Mouse (Mus musculus): Measurements from ENCODE around the gene Proz. TPM values are rescaled to one million over a fixed set of nuclear protein-coding genes. Genes with fewer than 3 reads are reported as not detected.

The Proz gene
- total RNA-seq, 1 experiment: 0.22 TPM

- Histone ChIP-seq H3K27ac (ENCODE audit: insufficient read depth, low read depth, low read length, poor library complexity, severe bottlenecking) (no peak overlapping the region), H3K4me3 (ENCODE audit: insufficient read depth in 1 of 2, low read depth in 1 of 2, low read length in 2 of 2, poor library complexity in 1 of 2, severe bottlenecking in 1 of 2) (no peak overlapping the region), H3K9me3 (ENCODE audit: control insufficient read depth, insufficient read depth, low read depth, low read length) (no peaks in the 10 kb centered on the region), H3K9ac (ENCODE audit: insufficient read depth, low read depth, low read length, poor library complexity, severe bottlenecking) (no peak overlapping the region), H3K4me1 (ENCODE audit: control insufficient read depth in 2 of 2, insufficient read depth in 2 of 2, low read length in 2 of 2, poor library complexity in 1 of 2) (no peaks in the 10 kb centered on the region), H3K36me3 (ENCODE audit: control insufficient read depth, insufficient read depth, low read length, poor library complexity, severe bottlenecking) (no peaks in the 10 kb centered on the region)
- TF ChIP-seq HCFC1 (IDR thresholded peaks at IDR 0.05; ENCODE audit: borderline replicate concordance, insufficient read depth, low read length) (no peak), MAFK (IDR thresholded peaks at IDR 0.05; ENCODE audit: insufficient read depth, low read depth, low read length) (no peak), ZC3H11A (IDR thresholded peaks at IDR 0.05; ENCODE audit: borderline replicate concordance, low read depth, low read length) (no peak)
- DNase-seq (ENCODE audit: low read depth, low spot score): no peak
- in situ Hi-C loops (cut with MboI; ENCODE audit: low sequenced_read_pairs in 2 of 2, unreplicated experiment in 2 of 2): no loop called here
These were observed 33.1 kb upstream of the Proz start for GRCm38 (mm10) chr8:13027615-13028014.

- DNase-seq (ENCODE audit: low read depth, low spot score): no peak
- H3K4me3 ChIP-seq (ENCODE audit: insufficient read depth in 1 of 2, low read depth in 1 of 2, low read length in 2 of 2, poor library complexity in 1 of 2, severe bottlenecking in 1 of 2): no peak overlapping the region
These were observed 32.2 kb upstream of the Proz start for GRCm38 (mm10) chr8:13028482-13028881.

DNA sequence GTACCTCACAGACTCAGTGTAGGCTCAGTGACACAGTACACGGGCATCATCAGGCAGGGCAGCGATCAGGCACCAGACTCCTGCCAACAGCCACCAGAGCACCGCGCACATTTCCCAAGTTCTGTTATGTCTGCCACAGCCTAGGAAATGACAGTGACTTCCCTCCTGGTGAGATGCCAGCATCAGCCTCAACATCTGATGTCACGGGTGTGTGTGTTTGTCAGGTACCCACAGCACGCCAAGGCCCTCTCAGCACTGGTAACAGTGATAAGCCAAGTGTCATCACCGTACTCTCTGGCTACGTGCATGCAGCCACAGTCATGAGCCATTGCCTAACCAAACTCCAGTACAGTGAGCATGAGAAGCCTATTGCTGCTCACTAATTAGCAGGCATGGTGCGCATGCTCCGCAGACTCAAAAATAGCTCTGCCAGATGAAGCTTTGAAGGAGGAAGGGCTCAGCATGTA is 24.3 kb upstream of the Proz start:
- H3K27ac ChIP-seq (ENCODE audit: insufficient read depth, low read depth, low read length, poor library complexity, severe bottlenecking): no peak overlapping the region
- H3K9ac ChIP-seq (ENCODE audit: insufficient read depth, low read depth, low read length, poor library complexity, severe bottlenecking): no peak overlapping the region
- no peak overlapping the region for H3K4me3 ChIP-seq (ENCODE audit: insufficient read depth in 1 of 2, low read depth in 1 of 2, low read length in 2 of 2, poor library complexity in 1 of 2, severe bottlenecking in 1 of 2)
- H3K9me3 ChIP-seq (ENCODE audit: control insufficient read depth, insufficient read depth, low read depth, low read length): no peaks in the 10 kb centered on the region
- DNase-seq (ENCODE audit: low read depth, low spot score): no peak
- in situ Hi-C loops (cut with MboI; ENCODE audit: low sequenced_read_pairs in 2 of 2, unreplicated experiment in 2 of 2): no loop called here
- H3K36me3 ChIP-seq (ENCODE audit: control insufficient read depth, insufficient read depth, low read length, poor library complexity, severe bottlenecking): no peaks in the 10 kb centered on the region
- TF ChIP-seq CHD2 (IDR thresholded peaks at IDR 0.05; ENCODE audit: low read depth, low read length) (no peak), MAFK (IDR thresholded peaks at IDR 0.05; ENCODE audit: insufficient read depth, low read depth, low read length) (no peak), ZNF384 (IDR thresholded peaks at IDR 0.05; ENCODE audit: low read depth, low read length) (no peak), ZC3H11A (IDR thresholded peaks at IDR 0.05; ENCODE audit: borderline replicate concordance, low read depth, low read length) (no peak), HCFC1 (IDR thresholded peaks at IDR 0.05; ENCODE audit: borderline replicate concordance, insufficient read depth, low read length) (no peak)
- H3K4me1 ChIP-seq (ENCODE audit: control insufficient read depth in 2 of 2, insufficient read depth in 2 of 2, low read length in 2 of 2, poor library complexity in 1 of 2): no peaks in the 10 kb centered on the region

More at GRCm38 (mm10) chr8:13028482-13028881, 32.2 kb upstream of the Proz start:
- Histone ChIP-seq H3K9ac (ENCODE audit: insufficient read depth, low read depth, low read length, poor library complexity, severe bottlenecking) (no peak overlapping the region), H3K36me3 (ENCODE audit: control insufficient read depth, insufficient read depth, low read length, poor library complexity, severe bottlenecking) (no peaks in the 10 kb centered on the region), H3K27ac (ENCODE audit: insufficient read depth, low read depth, low read length, poor library complexity, severe bottlenecking) (no peak overlapping the region), H3K4me1 (ENCODE audit: control insufficient read depth in 2 of 2, insufficient read depth in 2 of 2, low read length in 2 of 2, poor library complexity in 1 of 2) (no peaks in the 10 kb centered on the region), H3K9me3 (ENCODE audit: control insufficient read depth, insufficient read depth, low read depth, low read length) (no peaks in the 10 kb centered on the region)
- in situ Hi-C loops (cut with MboI; ENCODE audit: low sequenced_read_pairs in 2 of 2, unreplicated experiment in 2 of 2): no loop called here
- no peak for TF ChIP-seq ZC3H11A (IDR thresholded peaks at IDR 0.05; ENCODE audit: borderline replicate concordance, low read depth, low read length)
- no peak for TF ChIP-seq MAFK (IDR thresholded peaks at IDR 0.05; ENCODE audit: insufficient read depth, low read depth, low read length)
- no peak for TF ChIP-seq ZNF384 (IDR thresholded peaks at IDR 0.05; ENCODE audit: low read depth, low read length)
- no peak for TF ChIP-seq CHD2 (IDR thresholded peaks at IDR 0.05; ENCODE audit: low read depth, low read length)
- TF ChIP-seq HCFC1 (IDR thresholded peaks at IDR 0.05; ENCODE audit: borderline replicate concordance, insufficient read depth, low read length): no peak

GRCm38 (mm10) chr8:13037015-13037414 is 23.7 kb upstream of the Proz start, which contains the start of gene F10:
F10 (plus strand) TSS chr8:13037308.
- DNase-seq (ENCODE audit: low read depth, low spot score): no peak
- Histone ChIP-seq H3K36me3 (ENCODE audit: control insufficient read depth, insufficient read depth, low read length, poor library complexity, severe bottlenecking) (no peaks in the 10 kb centered on the region), H3K9me3 (ENCODE audit: control insufficient read depth, insufficient read depth, low read depth, low read length) (no peaks in the 10 kb centered on the region), H3K4me3 (ENCODE audit: insufficient read depth in 1 of 2, low read depth in 1 of 2, low read length in 2 of 2, poor library complexity in 1 of 2, severe bottlenecking in 1 of 2) (no peak within 1 kb of the TSS), H3K4me1 (ENCODE audit: control insufficient read depth in 2 of 2, insufficient read depth in 2 of 2, low read length in 2 of 2, poor library complexity in 1 of 2) (no peaks in the 10 kb centered on the region), H3K9ac (ENCODE audit: insufficient read depth, low read depth, low read length, poor library complexity, severe bottlenecking) (no peak within 1 kb of the TSS), H3K27ac (ENCODE audit: insufficient read depth, low read depth, low read length, poor library complexity, severe bottlenecking) (no peak within 1 kb of the TSS)
- TF ChIP-seq MAFK (IDR thresholded peaks at IDR 0.05; ENCODE audit: insufficient read depth, low read depth, low read length) (no peak), CHD2 (IDR thresholded peaks at IDR 0.05; ENCODE audit: low read depth, low read length) (no peak), HCFC1 (IDR thresholded peaks at IDR 0.05; ENCODE audit: borderline replicate concordance, insufficient read depth, low read length) (no peak), ZNF384 (IDR thresholded peaks at IDR 0.05; ENCODE audit: low read depth, low read length) (no peak), ZC3H11A (IDR thresholded peaks at IDR 0.05; ENCODE audit: borderline replicate concordance, low read depth, low read length) (no peak)
- in situ Hi-C loops (cut with MboI; ENCODE audit: low sequenced_read_pairs in 2 of 2, unreplicated experiment in 2 of 2): no loop called here

- Histone ChIP-seq H3K9ac (ENCODE audit: insufficient read depth, low read depth, low read length, poor library complexity, severe bottlenecking) (no peak overlapping the region), H3K4me1 (ENCODE audit: control insufficient read depth in 2 of 2, insufficient read depth in 2 of 2, low read length in 2 of 2, poor library complexity in 1 of 2) (no peaks in the 10 kb centered on the region), H3K27ac (ENCODE audit: insufficient read depth, low read depth, low read length, poor library complexity, severe bottlenecking) (no peak overlapping the region), H3K9me3 (ENCODE audit: control insufficient read depth, insufficient read depth, low read depth, low read length) (no peaks in the 10 kb centered on the region), H3K4me3 (ENCODE audit: insufficient read depth in 1 of 2, low read depth in 1 of 2, low read length in 2 of 2, poor library complexity in 1 of 2, severe bottlenecking in 1 of 2) (no peak overlapping the region), H3K36me3 (ENCODE audit: control insufficient read depth, insufficient read depth, low read length, poor library complexity, severe bottlenecking) (no peaks in the 10 kb centered on the region)
- in situ Hi-C loops (cut with MboI; ENCODE audit: low sequenced_read_pairs in 2 of 2, unreplicated experiment in 2 of 2): no loop called here
- no peak for DNase-seq (ENCODE audit: low read depth, low spot score)
- TF ChIP-seq MAFK (IDR thresholded peaks at IDR 0.05; ENCODE audit: insufficient read depth, low read depth, low read length) (no peak), HCFC1 (IDR thresholded peaks at IDR 0.05; ENCODE audit: borderline replicate concordance, insufficient read depth, low read length) (no peak), ZC3H11A (IDR thresholded peaks at IDR 0.05; ENCODE audit: borderline replicate concordance, low read depth, low read length) (no peak), ZNF384 (IDR thresholded peaks at IDR 0.05; ENCODE audit: low read depth, low read length) (no peak), CHD2 (IDR thresholded peaks at IDR 0.05; ENCODE audit: low read depth, low read length) (no peak)
These were observed 23.1 kb upstream of the Proz start for GRCm38 (mm10) chr8:13037569-13037968.
